Mouse (Mus musculus) thymus, adult 2 months (tissue): ENCODE results near the gene Igfbp6. TPM values are rescaled to one million over a fixed set of nuclear protein-coding genes. Genes with fewer than 3 reads are reported as not detected.

Experiments used
- DNase-seq: peaks from one replicate; pipeline ENCODE4 v3.0.0; 2021
- H3K27ac ChIP-seq: fragments of 200-500 bp; 2 replicates; pipeline ENCODE4 v1.5.1; 2012; ENCODE audit warnings: low read length, control low read depth; ENCODE audit not compliant: control insufficient read depth, insufficient read depth
- H3K27me3 ChIP-seq: fragments of 200-500 bp; 2 replicates; pipeline ENCODE4 v1.6.1; 2012; ENCODE audit warnings: mild to moderate bottlenecking, low read length, moderate library complexity, mixed read lengths; ENCODE audit not compliant: control insufficient read depth, insufficient read depth
- H3K36me3 ChIP-seq: fragments of 200-500 bp; 2 replicates; pipeline ENCODE4 v1.6.1; 2012; ENCODE audit warnings: mild to moderate bottlenecking, low read length, moderate library complexity; ENCODE audit not compliant: control insufficient read depth, insufficient read depth
- H3K4me1 ChIP-seq: fragments of 200-500 bp; replicated peaks from 2 replicates; pipeline ENCODE4 v1.6.1; 2012; ENCODE audit warnings: low read length; ENCODE audit not compliant: control insufficient read depth, insufficient read depth
- H3K4me3 ChIP-seq: fragments of 200-500 bp; 2 replicates; pipeline ENCODE4 v1.5.1; 2012; ENCODE audit warnings: mild to moderate bottlenecking, low read length, control low read depth, moderate library complexity; ENCODE audit not compliant: control insufficient read depth, insufficient read depth
- CTCF ChIP-seq: fragments of 200-500 bp; IDR thresholded peaks from 2 replicates; pipeline ENCODE4 v1.5.1; 2012; ENCODE audit warnings: mild to moderate bottlenecking, control low read depth, low read length, moderate library complexity, borderline replicate concordance; ENCODE audit not compliant: control insufficient read depth, poor library complexity, insufficient read depth; ENCODE audit errors: extremely low read depth
- POLR2A ChIP-seq: fragments of 200-500 bp; IDR thresholded peaks from 2 replicates; pipeline ENCODE4 v1.6.1; 2012; ENCODE audit warnings: mild to moderate bottlenecking, low read length, control low read depth, moderate library complexity; ENCODE audit not compliant: control insufficient read depth, poor library complexity, insufficient read depth; ENCODE audit errors: extremely low read depth
- WGBS: fragments of 180-500 bp; shearing (Covaris S2); methylation state at CpG from one replicate; pipeline ENCODE4 v1.1.7; 2018; 5-methylcytosine and 5-hydroxymethylcytosine counted together
- polyA plus RNA-seq: library from polyadenylated mRNA; depleted of rRNA; stranded (reverse); fragments of >200 nt; gene quantifications from 2 replicates; pipeline ENCODE4 v1.2.3, GENCODE M21; 2012

Gene Igfbp6
- polyA plus RNA-seq, 1 experiment: 30.2 TPM

DNA sequence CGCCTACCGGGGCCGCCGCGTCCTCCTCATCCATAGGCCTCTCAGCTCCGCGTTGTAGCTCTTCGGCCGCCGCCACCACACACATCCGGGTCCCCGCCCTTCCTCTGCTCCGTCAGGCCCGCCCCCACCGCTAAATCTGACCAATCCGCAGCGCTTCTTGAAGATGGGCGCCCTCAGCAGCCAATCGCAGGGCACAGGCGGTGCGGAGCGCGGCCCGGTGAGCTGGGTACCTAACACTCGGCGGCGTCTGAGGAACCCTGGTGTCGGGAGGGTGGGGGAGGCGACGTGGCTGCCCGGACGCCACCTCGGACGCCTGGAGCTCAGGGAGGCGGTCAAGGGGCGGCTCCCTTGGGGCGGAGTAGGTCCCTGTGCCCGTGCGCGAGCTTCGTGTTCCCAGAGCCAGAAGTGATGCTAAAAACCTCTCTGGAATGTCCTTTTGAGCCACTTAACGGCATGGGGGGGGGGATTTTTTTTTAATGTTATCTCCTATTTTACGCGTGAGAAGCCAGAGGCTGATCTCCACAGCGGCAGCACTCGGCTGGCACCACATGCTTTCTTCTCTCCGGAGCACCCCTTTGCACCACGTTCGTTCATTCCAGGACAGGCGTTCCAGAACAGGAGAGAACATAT is 7.9 kb upstream of the Igfbp6 start, which contains the start of gene Spryd3:
TSS of gene Spryd3 (minus strand) at position 106 of the 630 bp plus-strand sequence.
- Histone ChIP-seq H3K36me3 (peaks cover 11% of the 10 kb centered on the region), H3K4me1 (peaks cover 11% of the 10 kb centered on the region), H3K27me3 (no peaks in the 10 kb centered on the region), H3K27ac (no peak within 1 kb of the TSS), H3K4me3 (peak within 1 kb of the TSS; percentile 94)
- peak; percentile 99 for DNase-seq
- TF ChIP-seq CTCF (0 out of 2 replicates have a peak, but pooled peaks have one; percentile 56), POLR2A (peak; percentile 81)
- WGBS: 1% methylated on average over 50 of the region's 50 CpGs

DNA sequence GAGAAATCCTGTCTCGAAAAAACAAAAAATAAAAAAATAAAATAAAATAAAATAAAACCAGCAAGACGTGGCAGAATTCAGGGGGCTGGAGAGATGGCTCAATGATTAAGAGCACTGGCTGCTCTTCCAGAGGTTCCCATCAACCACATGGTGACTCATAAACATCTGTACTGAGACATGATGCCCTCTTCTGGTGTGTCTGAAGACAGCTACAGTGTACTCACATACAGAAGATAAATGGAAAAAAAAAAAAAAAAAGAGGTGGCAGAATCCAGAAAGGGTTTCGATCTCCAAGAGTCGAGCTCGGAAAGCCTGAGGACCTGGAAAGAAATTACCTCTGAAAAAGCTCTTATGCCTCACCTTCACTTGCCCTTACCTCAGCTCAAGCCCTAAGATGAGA is 3.0 kb upstream of the Igfbp6 start:
- no peak overlapping the region for H3K27ac ChIP-seq
- H3K4me1 ChIP-seq: peaks cover 4% of the 10 kb centered on the region
- no peak for DNase-seq
- no peak overlapping the region for H3K4me3 ChIP-seq
- TF ChIP-seq CTCF (no peak), POLR2A (no peak)
- no peaks in the 10 kb centered on the region for H3K36me3 ChIP-seq
- H3K27me3 ChIP-seq: no peaks in the 10 kb centered on the region; the same call in 1 of the 2 replicates
- 92% methylated on average over 5 of the region's 5 CpGs for WGBS

DNA sequence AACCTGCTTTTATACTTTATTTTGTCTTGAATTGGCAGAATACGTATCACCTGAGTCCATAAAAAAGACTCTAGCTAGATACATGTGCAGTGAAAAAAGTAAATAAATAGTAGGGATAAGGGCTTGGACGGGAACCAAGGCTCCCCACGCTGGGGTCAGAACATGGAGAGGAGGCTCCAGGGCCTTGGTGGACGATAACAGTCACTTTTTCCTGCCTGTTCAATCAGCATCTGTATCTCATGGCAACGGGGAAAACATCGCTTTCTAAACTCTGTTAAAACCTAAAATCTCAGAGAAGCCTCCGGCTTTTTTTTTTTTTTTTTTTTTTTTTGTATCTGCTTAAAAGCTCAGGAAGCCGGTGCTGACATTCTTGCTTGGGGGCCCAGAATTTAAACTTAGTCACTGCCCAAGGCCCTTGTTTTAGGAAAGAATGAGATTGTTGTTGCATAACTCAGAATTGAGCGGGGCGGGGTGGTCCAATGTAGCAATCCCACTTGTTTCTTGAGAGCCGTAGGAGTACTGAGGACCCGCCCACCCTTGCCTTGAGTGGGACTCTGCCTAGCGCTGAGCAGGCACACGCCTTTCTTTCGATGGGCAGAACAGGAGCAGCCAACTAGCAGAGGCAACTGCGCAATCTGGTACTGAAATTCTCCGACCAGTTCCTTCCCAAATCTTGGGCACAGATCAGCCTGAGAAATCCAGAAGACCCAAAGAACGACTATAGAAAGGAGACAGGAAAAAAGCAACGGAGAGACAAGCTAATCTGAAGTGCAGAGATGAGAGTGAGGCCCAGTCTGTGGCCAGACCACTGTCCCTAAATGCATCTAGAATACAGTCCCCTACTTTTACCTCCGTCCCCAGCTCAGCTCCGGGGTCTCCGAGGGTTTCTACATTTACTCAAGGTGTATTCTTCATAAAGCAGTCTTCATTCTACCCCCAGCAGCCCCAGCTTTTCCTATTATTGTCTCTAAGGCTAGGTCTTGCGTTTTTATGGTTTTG is 949 bp upstream of the Igfbp6 start:
- no peak for TF ChIP-seq CTCF
- TF ChIP-seq POLR2A: no peak
- H3K27ac ChIP-seq: no peak overlapping the region

DNA sequence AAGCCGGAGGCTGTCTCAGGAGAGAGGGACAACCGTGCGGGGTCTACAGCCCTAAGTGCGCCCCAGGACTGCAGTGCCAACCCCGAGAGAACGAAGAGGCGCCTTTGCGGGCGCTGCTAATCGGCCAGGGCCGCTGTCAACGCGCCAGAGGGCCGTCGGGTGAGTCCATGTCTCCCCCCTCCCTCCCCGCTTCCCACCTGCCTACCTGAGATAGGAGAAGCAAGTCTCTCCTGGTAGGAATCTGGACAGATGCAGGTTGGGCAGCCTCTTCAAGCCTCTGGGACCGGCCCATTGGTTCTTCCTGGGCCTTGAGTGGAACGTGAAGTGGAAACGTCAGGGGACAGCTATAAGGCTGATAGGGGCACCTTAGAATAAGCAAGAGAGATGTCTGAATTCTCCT is 564 bp downstream of the Igfbp6 start:
- WGBS: 52% methylated on average over 19 of the region's 19 CpGs
- Histone ChIP-seq H3K4me1 (peaks cover 5% of the 10 kb centered on the region), H3K27me3 (no peaks in the 10 kb centered on the region; the same call in 1 of the 2 replicates), H3K27ac (no peak overlapping the region), H3K36me3 (no peaks in the 10 kb centered on the region), H3K4me3 (no peak overlapping the region)
- TF ChIP-seq CTCF (no peak), POLR2A (no peak)
- DNase-seq: no peak

More for the DNA sequence above, 949 bp upstream of the Igfbp6 start:
- Histone ChIP-seq H3K27me3 (no peaks in the 10 kb centered on the region; the same call in 1 of the 2 replicates), H3K4me1 (peaks cover 5% of the 10 kb centered on the region), H3K4me3 (no peak overlapping the region), H3K36me3 (no peaks in the 10 kb centered on the region)
- WGBS: 89% methylated on average over 23 of the region's 23 CpGs
- DNase-seq: no peak

DNA sequence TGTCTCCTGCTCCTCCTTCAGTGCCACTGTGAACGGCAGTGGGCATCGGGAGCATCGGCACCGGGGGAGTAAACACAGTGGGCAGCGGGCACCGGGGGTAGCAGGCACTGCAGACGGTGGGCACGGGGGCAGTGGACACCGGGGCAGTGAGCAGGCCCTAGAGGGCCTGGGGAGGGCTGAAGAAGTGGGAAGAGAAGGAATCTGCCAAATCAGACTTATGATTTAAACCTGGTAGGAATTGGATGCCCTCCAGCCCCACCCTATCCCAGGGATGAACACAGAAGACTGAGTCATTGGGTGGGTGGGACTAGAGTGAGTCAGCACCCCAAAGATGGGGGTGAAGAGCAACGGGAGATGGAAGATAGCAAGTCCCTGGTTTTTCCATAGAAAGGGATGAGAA is 1.2 kb downstream of the Igfbp6 start:
- H3K27me3 ChIP-seq: no peaks in the 10 kb centered on the region; the same call in 1 of the 2 replicates
- peaks cover 9% of the 10 kb centered on the region for H3K4me1 ChIP-seq
- 96% methylated on average over 10 of the region's 10 CpGs for WGBS
- H3K27ac ChIP-seq: no peak overlapping the region
- TF ChIP-seq CTCF (no peak), POLR2A (no peak)
- DNase-seq: no peak
- H3K36me3 ChIP-seq: no peaks in the 10 kb centered on the region
- no peak overlapping the region for H3K4me3 ChIP-seq

DNA sequence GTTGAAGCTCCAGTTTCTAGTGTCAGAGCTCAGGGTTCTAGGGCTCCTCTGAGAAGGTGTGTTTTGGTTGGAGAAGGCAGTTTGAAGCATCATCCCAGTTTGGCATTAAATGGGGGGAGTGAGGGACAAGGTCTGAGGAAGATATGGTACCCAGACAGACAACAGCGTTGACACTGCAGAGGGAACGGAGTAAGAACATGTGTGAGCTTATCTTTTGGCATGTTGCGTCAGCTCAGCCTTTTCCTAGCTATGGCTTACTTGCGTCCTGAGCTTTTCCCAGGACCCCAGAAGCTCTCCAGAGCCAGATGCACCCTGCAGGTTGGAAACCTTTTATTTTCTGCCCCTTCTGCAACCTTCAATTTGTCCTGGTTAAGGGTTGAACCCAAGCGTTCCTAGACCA is 1.9 kb downstream of the Igfbp6 start:
- DNase-seq: no peak
- H3K4me3 ChIP-seq: no peak overlapping the region
- H3K36me3 ChIP-seq: no peaks in the 10 kb centered on the region
- no peaks in the 10 kb centered on the region; the same call in 1 of the 2 replicates for H3K27me3 ChIP-seq
- 84% methylated on average over 5 of the region's 5 CpGs for WGBS
- H3K4me1 ChIP-seq: peaks cover 17% of the 10 kb centered on the region
- no peak for TF ChIP-seq CTCF
- no peak for TF ChIP-seq POLR2A
- H3K27ac ChIP-seq: no peak overlapping the region
